Mouse (Mus musculus) v-Abl transformed pro-B cells (cell line): ENCODE measurements at regions not wholly inside any gene's neighbourhood (a gene's known extent, or its start where the extent isn't known, plus 50 kb on each side); places are given as distances from the start of the nearest gene placed in this dataset.

ENCODE experiments used
- in situ Hi-C, 2 experiments: fragments of 400-800 bp; cut with MboI; formaldehyde crosslinking; loops; one replicate each; pipeline ENCODE4 v1.15.1; 2025; ENCODE audit not compliant: unreplicated experiment in 2 of 2

DNA sequence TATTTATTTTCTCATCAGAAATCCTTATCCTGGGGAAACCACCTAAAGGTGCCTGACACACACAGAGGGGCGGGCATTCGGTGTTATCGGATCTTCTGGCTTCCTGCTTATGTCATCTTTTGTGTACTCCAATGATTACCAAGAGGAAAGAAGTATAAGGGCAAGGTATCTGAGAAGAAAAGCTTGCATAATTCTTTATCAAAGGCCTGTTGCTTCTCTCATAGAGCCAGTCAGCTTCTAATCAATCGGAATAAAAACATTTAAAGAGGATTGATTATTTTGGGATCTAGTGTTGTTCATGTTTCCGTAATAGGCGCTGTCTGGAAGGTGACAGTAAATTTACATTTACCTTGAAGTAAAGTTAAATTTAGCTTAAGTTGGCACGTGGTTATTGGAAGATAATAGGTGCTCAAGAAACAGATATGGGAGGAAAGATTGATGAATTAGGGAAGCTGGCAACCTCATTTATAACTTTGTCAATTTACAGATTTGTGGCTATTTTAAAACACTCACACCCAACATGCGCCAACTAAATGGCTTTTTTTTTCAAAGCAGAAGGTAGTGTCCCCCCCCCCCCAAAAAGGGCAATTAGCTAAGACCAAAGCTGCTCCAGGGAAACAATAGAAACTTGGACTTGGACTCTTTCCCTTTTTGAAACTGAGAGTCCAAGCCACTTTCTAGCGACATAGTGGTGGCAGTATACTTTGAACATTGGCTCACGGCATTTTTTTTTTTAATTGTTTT lies 98.3 kb upstream of the Cpm start:
- in situ Hi-C loops: no loop called here

DNA sequence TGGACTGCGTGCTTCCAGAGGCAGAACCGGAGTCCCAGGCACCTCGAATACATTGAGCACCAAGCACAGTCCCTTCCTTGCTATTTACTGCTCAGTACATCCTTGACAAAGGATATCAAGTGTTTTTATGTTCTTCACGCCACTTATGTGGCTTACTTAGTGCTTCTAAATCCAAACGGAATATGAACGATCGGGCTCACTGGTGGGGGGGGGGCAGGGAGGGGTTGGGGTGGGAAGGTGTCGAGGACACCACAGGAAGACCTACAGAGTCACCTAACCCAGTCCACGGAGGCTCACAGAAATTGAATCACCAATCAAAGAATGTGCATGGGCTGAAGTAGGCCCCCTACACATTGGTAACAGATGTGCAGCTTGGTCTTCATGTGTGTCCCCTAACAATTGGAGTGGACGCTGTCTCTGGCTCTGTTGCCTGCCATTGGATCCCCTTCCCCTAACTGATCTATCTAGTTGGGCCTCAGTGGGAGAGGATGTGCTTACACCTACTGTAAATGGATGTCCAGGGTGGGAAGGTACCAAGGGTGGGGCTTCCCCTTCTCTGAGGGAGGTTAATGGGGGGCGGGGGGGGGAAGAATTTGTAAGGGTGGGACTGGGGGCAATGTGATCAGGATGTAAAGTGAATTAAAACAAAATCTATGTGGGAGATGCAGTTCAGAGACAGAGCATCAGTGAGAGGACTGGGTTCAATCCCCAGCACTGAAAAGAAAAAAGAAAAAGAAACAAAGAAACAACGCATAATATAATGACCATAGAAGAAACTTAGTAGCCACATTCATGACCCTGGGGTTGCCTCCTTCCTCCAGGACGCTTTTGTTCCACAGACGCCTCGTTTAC lies 99.1 kb upstream of the Cpm start:
- in situ Hi-C loops: no loop called here

DNA sequence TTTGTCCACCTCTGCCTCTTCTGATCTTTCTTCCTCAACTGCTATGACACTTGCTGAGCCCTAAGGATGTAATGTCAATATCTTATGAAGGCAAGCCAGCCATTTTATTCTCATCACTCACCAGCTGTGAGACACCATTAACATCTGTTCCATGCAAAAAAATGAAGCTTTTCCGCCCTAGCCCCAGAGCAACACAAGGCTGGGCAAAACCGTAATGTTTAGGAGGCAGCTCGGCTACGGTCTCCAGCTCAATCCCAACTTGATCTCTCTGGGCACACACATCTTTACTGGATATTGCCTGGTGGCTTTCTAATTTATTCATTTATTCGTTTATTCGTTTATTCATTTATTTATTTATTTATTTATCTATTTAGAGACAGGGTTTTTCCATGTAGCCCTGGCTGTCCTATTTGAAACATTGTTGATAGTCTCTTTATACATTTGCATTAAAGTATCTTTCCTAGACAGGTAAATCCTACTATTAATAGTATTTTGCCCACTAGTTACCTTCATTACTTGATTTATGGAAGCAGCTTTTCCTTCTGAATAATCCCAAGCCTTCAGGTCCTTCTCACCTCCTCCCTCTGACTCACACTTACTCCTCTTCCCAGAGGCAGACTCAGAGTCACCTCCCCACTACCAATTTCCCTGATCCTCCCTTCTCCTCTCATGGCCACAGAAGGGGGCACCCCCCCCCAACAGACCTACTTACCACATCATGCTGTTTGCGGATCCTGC lies 99.9 kb upstream of the Cpm start:
- in situ Hi-C loops: no loop called here

DNA sequence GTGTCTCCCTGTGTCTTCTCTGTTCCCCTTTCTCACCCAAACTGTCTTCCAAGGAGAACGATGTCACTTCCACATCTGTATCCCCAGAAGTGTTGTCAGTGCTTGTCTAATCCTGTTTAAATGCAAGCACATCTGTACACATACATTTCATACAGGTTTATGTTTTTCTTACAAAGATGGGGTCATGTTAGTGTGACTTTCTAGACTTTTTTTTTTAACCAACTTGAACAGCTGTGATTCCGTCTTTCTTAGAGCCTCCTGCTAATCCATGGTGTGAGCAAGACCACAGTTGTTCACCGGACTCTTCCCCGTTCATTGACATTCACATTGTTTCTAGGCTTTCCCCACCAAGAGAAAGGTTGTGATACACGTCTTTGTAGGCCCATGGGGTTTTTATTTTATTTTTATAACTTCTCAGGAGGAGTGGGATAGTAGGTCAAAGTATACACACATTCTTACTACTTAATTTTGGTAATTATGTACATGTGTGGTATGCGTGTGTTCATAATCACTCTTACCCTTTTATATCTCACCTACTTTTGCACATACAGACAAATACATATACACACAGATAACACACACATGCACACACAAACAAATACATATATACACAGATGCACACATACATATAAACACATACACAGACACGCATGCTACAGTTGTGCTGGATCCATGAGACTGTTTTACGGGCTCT lies 100.6 kb upstream of the Cpm start:
- in situ Hi-C loops: no loop called here

DNA sequence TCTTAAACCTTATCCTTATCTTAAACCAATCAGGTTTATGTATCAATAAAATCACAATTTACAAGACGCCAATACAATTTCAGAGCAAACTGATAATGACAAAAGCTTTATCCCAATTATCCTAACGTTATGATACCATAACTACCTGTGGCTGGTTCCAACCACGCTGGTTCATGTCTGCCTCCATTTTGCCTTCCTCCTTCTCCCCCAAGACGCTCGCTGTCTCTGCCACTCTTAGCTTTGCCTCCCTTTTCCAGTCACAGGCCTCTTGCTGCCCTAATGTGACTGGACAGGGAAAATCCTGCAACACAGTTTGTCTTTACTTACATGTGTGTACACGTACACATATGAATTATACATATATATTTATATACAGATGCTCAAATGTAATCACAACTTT lies 101.3 kb upstream of the Cpm start:
- in situ Hi-C loops: no loop called here

DNA sequence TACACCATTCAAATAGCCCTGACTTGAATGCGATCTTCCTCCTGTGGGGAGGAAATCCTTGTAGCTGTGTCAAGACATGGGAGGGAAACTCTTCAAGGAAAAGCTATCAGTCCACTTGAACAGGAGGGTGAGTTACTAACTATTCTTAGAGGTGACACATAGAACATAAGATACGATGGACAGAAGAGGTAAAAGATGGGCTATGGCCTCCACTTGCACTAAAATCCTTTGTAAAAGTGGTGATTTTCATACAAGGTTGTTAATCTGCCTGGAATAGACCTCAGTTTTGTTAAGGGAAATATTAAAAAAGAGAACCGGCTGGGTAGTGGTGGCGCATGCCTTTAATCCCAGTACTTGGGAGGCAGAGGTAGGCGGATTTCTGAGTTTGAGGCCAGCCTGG lies 102.1 kb upstream of the Cpm start:
- in situ Hi-C loops: no loop called here

DNA sequence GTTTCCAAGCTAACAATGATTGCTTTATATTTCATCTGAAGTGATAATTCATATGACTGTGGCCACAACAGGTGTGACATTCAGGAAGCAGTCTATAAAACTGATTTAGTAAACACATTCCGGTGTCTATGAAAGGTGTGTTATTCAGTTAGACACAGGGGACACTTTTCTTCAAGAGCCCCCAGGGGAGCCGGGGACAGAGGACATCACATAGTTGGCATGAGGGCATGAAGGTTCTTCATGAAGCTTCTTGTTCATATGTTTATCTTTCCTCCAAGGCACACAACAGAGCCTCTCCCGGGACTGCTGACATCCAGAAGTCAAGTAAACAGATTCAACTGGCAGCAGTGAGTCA lies 102.5 kb upstream of the Cpm start:
- in situ Hi-C loops: no loop called here

DNA sequence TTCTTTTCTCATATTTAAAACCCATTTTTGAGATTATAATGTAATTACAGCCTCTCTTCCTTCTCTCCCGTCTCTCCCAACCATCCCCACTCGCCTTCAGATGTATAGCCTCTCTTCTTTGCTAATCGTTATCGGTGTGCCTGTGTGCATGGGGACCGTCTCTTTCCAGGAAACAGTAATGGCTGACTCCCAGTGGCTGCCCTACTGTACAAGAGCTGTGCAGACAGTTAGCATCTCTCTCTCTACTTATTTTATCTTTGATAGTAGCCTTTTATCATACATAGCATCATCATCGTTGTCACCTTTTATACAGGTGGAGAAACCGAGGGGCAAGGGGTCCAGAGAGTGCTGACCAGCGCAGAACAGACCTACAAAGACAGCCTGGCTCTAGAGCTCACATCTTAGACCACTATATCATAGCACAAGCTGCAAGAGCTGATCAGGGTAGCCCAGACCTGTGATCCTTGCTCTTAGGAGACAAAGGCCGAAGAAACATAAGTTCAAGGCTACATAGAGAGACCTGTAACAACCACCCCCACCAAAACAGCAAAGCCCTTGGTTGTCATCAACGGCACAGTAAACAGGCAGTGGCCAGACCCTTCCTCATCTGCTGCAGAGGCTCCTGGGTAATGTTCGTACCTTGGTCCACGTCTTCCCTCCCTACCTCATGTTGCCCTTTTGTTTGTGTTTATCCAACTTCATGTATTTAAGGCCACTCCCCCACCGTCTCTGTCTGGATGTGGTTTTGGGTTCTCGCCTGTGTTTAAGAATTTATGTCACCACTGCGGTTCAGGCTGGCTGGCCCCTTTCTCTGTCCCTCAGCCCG lies 103.1 kb upstream of the Cpm start:
- in situ Hi-C loops: no loop called here

DNA sequence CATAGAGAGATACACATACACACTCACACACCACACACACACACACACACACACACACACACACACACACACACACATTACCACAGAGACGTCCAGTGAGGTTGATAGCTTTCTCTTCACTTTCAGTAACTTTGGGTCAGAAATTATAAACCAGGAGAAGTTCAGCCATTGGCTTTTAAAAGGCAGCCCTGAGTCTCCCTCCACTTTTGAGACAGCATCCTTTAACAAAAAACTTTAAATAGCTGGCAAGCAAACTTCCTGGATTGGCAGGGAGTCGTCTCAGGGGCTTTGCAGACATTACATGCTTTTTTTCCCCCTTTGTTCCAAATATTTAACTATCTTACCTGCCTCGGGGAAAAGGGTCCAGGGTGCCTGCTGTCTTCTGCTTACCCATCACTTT lies 103.7 kb upstream of the Cpm start:
- in situ Hi-C loops: no loop called here

DNA sequence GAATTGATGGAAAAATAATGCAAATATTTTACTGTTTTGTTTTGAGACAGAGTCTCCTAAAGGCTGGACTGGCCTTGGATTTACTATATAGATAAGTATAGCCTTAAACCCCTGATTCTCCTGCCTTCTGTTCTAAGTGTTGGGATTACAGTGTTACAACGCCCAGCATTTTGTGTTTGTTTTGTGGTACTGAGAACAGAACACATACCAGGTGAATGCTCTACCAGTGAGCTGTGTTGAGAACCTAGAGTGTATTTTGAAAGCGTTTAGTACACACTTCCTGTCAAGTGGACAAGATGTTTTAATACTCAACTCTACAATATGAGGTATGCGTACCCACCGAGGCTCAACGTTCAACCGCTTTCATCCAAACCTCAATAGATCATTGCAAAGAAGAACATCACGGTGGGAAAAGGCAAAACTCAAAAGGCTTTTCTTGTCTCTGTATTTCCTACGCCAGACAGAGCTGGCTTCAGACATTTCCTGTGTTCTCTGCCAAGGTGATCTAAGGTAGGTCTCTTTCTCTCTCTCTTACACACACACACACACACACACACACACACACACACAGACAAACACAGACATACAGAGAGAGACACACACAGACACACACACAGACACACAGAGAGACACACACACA lies 104.3 kb upstream of the Cpm start:
- in situ Hi-C loops: no loop called here

DNA sequence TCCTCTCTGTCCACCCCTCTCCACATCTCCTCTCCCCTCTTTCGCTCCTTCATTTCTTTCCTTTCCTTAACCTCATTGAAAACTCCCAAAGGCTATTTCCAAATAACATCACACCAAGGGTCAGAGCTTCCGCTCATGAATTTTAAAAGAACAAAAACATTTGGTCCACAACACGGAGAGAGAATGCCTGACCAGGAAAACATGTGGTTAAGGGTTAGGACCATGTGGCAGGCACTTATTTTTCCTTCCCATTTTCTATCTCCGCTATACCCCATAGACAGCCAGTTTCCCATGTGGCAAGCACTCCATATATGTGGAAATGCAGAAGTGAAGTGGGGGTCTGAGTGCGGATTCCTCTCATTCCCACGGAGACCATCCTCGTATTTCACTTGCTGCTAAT lies 105.2 kb upstream of the Cpm start:
- in situ Hi-C loops: no loop called here

DNA sequence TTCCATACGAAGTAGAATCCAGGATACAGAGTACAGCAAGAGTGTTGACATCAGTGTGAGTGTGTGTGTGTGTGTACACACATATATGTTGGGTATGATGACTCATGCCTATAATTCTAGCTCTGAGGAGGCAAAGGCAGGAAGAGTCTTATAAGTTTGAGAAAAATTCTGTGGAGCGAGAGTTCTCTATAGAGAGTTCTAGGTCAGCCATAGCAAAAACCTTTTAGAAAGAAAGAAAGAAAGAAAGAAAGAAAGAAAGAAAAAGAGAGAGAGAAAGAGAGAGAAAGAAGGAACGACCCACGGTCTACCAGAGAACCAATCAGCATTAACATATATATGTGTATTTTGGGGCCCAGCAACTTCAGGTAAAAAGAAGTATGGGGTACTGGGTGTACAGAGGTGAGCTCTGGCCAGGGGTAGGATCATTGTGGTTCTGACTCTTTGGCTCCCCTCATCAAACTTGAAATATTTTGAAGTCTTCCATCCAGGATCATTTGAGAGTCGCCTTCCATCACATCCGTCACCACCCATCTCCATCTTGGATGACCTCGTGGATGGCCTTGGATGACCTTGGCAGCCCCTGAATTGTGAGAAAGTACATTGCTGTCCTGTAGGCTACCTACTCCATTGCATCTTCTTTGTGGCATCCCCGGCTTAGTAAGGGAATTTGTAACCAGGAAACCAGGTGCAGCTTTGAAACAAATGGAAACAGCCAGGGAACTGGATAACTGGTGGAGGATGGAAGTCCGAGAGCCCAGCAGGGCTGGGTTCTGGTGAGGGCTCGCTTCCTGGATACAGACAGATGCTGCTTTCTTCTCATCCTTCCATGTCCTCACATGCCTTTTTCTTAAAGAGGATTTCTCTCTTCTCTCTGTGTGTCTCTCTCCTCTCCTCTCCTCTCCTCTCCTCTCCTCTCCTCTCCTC lies 106.1 kb upstream of the Cpm start:
- in situ Hi-C loops: no loop called here

DNA sequence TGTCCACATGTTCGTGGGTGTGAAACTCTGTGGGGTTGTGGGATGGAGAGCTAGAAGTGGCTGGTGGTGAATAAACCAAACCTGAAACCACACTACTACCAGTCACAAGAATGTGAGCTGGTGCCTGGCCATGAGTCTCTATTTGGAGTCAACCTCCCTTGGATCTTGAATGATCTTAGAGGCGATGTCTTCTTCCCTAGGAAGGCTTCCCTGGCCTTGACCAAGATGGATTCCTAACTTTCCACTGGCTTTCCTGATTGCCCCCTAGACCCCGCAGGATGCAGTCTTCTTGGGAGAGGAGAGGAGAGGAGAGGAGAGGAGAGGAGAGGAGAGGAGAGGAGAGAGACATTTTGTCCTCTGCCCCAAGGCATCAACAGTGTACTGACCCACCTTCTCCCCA lies 106.9 kb upstream of the Cpm start:
- in situ Hi-C loops: no loop called here

DNA sequence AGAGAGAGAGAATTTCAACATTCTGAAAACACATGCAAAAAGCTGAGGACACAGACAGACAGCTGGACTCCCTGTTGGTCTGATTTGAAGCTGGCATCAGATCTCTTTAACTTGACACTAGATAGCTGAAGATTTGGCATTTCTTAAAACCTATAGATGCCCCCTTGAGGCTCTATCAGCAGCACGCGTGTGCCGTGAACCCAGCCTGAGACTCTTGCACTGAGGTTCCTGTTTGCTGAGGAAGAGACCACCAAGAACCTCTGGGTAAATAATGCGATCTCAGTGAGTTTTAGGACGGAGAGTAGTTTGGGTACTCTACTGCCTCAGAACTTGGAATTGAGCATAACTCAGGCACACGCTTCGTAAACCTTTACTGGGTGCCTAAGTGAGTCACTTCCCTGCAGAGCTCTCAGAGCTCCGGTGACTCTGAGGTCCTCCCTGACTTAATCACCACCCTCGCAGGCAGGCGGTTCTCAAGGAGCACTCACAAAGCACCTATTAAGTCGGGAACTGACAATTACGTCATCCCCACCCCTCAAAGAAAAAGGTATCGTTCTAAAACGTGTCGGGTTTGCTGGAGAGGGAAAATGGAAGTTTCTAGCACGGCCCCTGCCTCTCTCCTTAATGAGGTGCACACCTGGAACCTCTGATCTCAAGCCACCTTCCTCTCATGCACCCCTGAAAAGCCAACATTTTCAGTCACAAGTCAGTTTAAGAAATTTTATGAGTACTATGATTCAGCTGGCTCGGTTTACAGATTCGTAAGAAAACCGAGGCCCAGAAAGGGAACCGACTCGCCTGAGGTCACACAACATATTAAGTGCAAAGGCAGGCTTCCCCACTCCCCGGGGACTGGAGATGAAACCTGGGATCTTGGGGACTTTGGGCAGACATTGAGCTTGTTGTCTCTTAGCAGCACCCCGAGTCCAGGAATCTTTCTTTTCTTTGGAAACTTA lies 107.7 kb upstream of the Cpm start:
- in situ Hi-C loops: no loop called here

DNA sequence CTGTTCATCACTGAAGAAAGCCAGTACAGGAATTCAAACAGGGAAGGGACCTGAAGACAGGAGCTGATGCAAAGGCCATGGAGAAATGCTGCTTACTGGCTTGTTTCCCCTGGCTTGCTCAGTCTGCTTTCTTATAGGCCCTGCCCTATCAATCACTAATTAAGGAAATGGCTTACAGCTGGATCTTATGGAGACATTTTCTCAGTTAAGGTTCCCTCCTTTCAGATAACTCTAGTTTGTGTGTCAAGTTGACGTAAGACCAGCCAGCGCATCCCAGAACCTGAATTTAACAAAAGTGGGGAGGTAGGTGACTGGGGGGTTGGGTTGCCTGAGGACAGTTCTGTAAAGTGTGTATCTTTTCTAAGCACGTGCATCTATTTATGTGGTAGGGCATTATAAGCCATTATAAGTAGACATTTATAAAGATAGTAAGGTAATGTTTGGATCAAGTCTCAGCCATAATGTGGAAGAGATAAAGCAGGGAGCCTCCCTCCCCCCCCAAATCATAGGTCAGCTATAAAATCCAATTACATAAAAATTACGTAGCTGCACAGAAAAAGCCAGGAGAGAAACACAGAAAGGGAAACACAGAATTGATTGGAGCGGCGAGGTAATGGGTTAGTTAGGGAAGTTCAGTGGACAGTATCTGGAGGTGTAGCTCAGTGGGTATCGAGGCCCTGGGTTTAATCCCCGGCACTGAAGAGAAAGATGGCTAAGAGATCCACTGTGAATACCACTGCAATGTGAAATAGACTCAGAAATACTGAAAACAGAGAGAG lies 108.6 kb upstream of the Cpm start:
- in situ Hi-C loops: no loop called here

DNA sequence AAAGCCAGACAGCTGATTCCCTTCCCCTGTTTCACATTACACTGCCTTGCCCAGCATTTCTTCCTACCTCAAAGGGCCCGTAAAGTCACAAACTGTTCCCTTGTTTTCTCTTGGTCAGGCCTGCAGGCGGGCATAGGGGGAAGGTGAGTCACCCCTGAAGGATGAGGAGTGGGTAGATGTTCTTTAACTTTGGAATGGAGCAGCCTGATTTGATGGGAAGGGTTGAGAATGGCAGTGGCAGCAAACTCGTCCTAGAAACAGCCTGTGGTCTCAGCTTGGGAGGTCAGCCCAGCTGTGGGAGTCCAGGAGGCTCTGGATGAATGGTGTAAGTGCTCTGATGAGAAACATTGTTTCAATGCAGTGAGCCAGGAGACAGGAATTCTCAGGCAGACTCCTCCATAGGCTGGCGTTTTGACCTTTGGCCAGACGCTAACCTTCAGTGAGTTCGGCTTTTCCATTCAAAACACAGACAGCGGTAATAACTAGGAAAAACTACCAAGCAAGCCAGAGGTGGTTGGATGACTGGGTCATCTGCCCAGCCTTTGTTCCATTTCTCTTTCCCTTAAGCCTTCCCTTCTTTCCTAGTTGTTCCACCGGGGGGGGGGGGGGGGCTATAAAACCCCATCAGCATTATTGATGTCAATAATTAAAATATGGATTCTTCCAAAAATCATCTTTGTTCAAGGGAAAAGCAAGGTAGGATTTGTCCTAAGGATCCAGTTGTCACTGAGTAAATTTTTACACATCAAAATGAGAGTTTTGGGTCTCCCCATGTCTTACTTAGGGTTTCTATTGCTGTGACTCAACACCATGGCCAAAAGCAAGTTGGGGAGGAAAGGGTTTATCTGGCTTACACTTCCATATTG lies 109.4 kb upstream of the Cpm start:
- in situ Hi-C loops: loop anchor here in 1 of 2 experiments (10.0 kb wide), 1 partner anchor 115 kb away; no protein-coding TSS in a partner anchor
